Mouse (Mus musculus): Measurements from ENCODE around the gene 5730455P16Rik. TPM values are rescaled to one million over a fixed set of nuclear protein-coding genes. Genes with fewer than 3 reads are reported as not detected.

5730455P16Rik gene
- total and polyA plus RNA-seq, 3 experiments = 12.7 to 19.7 (median 15.0) TPM

DNA sequence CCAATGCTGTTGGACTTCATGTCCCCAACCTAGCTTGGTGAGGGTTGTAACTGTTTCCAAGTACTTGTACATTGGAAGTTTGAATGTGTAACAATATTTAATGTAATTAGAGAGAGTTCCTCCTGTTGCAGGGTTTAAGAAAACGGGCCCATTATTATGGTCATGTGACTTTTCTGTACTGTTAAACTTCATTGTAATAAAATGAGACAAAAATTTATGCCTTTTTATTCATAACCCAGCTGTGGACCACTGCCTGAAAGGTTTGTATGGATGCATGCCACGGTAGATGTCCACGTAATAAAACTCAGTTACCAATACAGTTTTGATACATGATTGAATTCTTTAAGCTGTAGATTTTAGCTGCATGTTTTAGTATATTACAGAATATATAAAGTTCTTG lies 18.1 kb upstream of the 5730455P16Rik start:
- no peak overlapping the region for H3K27ac ChIP-seq (ENCODE audit: insufficient read depth, low read depth)
- no peak overlapping the region for H3K9ac ChIP-seq (ENCODE audit: insufficient read depth, low read depth)
- H3K4me3 ChIP-seq (replicated peaks in 1 of 3; ENCODE audit: low read depth in 2 of 3, low read length in 2 of 3, poor library complexity in 1 of 3) = no peak overlapping the region
- no peak for TF ChIP-seq ETS1 (conservative IDR thresholded peaks at IDR 0.05; ENCODE audit: low read depth, low read length)
- TF ChIP-seq BHLHE40 (IDR thresholded peaks at IDR 0.05; ENCODE audit: low read depth, low read length) = no peak
- no peak for TF ChIP-seq NRF1 (IDR thresholded peaks at IDR 0.05; ENCODE audit: low read depth, low read length)
- TF ChIP-seq EP300 (IDR thresholded peaks at IDR 0.05; ENCODE audit: low read length) = no peak
- no peak for TF ChIP-seq JUN (IDR thresholded peaks at IDR 0.05; ENCODE audit: insufficient read depth, low read depth, low read length)
- no peak for TF ChIP-seq IRF4 (IDR thresholded peaks at IDR 0.05; ENCODE audit: low read depth, low read length)
- TF ChIP-seq MEF2A (IDR thresholded peaks at IDR 0.05; ENCODE audit: borderline replicate concordance, low read depth, low read length) = no peak
- TF ChIP-seq CHD2 (IDR thresholded peaks at IDR 0.05; ENCODE audit: low read length) = no peak
- dilution Hi-C loops (cut with MboI; ENCODE audit: extremely low pct_ligation_motif_present, extremely low pct_unique_long_range_greater_than_20kb, low sequenced_read_pairs) (no loop called here), in situ Hi-C loops (cut with MboI; ENCODE audit: low pct_ligation_motif_present, low pct_unique_long_range_greater_than_20kb, low sequenced_read_pairs) (no loop called here)
- peaks cover 54% of the 10 kb centered on the region for H3K79me2 ChIP-seq (replicated peaks; ENCODE audit: control insufficient read depth, extremely low read depth, insufficient read depth, poor library complexity, severe bottlenecking)
- DNase-seq (ENCODE audit: extremely low read depth) = no peak
- no peaks in the 10 kb centered on the region for H3K27me3 ChIP-seq (replicated peaks)
- H3K4me1 ChIP-seq (ENCODE audit: control insufficient read depth in 1 of 2, insufficient read depth in 2 of 2) = peaks cover 0 to 11% of the 10 kb centered on the region in 2 experiments; a peak in 1 of 4 replicates
- H3K9me3 ChIP-seq (replicated peaks; ENCODE audit: low read length) = no peaks in the 10 kb centered on the region
- no peak overlapping the region for H3K4me2 ChIP-seq (ENCODE audit: insufficient read depth, low read depth, poor library complexity, severe bottlenecking)
- H3K36me3 ChIP-seq (replicated peaks in 1 of 2; ENCODE audit: control insufficient read depth in 1 of 2, insufficient read depth in 1 of 2, low read length in 1 of 2) = peaks cover 56 to 95% of the 10 kb centered on the region in 2 experiments

DNA sequence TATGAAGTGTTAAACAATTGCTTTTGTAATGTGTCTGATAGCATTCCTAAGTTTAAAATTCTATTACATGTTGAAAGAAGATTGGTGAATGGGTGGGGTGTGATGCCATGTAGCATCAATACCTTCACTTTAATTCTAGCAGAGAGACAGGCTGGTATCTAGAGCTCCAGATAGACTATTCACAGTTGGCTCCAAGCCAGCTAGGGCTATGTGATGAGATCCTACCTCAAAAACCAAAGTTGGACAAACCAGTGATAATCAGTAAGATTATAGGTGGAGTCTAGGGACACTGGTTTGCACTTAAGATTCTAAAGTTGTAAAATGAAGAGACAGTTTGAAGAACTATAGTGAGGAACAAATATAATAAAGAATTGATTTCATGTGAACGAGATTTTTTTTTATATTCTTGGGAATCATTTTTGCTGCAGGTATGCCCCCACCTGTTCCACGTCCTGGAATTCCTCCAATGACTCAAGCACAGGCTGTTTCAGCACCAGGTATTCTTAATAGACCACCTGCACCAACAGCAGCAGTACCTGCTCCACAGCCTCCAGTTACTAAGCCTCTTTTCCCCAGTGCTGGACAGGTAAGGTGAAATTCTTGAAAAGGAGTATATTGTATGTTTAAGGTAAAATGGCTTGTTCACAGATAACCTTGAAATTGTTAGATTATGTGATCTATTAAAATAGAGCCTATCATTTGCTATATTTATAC lies 13.7 kb upstream of the 5730455P16Rik start:
- no peaks in the 10 kb centered on the region for H3K9me3 ChIP-seq (replicated peaks; ENCODE audit: low read length)
- H3K27ac ChIP-seq (ENCODE audit: insufficient read depth, low read depth) = no peak overlapping the region
- no peak for DNase-seq (ENCODE audit: extremely low read depth)
- dilution Hi-C loops (cut with MboI; ENCODE audit: extremely low pct_ligation_motif_present, extremely low pct_unique_long_range_greater_than_20kb, low sequenced_read_pairs) (no loop called here), in situ Hi-C loops (cut with MboI; ENCODE audit: low pct_ligation_motif_present, low pct_unique_long_range_greater_than_20kb, low sequenced_read_pairs) (no loop called here)
- H3K4me1 ChIP-seq (ENCODE audit: control insufficient read depth in 1 of 2, insufficient read depth in 2 of 2) = peaks cover 3 to 21% of the 10 kb centered on the region in 2 experiments; a peak in 3 of 4 replicates
- H3K79me2 ChIP-seq (replicated peaks; ENCODE audit: control insufficient read depth, extremely low read depth, insufficient read depth, poor library complexity, severe bottlenecking) = peaks cover 66% of the 10 kb centered on the region
- TF ChIP-seq JUN (IDR thresholded peaks at IDR 0.05; ENCODE audit: insufficient read depth, low read depth, low read length) = no peak
- TF ChIP-seq ZMIZ1 (IDR thresholded peaks at IDR 0.05; ENCODE audit: low read depth, low read length) = no peak
- TF ChIP-seq POLR2AphosphoS2 (IDR thresholded peaks at IDR 0.05; ENCODE audit: low read depth, low read length) = no peak
- TF ChIP-seq USF1 (IDR thresholded peaks at IDR 0.05; ENCODE audit: low read depth, low read length) = no peak
- no peak for TF ChIP-seq SMC3 (IDR thresholded peaks at IDR 0.05; ENCODE audit: low read depth, low read length)
- no peak for TF ChIP-seq ZC3H11A (IDR thresholded peaks at IDR 0.05; ENCODE audit: low read depth, low read length)
- TF ChIP-seq MYC (IDR thresholded peaks at IDR 0.05; ENCODE audit: low read depth, low read length) = no peak
- no peak for TF ChIP-seq PAX5 (IDR thresholded peaks at IDR 0.05; ENCODE audit: low read length)
- no peak for TF ChIP-seq EP300 (IDR thresholded peaks at IDR 0.05; ENCODE audit: low read length)
- no peak for TF ChIP-seq IRF4 (IDR thresholded peaks at IDR 0.05; ENCODE audit: low read depth, low read length)
- TF ChIP-seq NRF1 (IDR thresholded peaks at IDR 0.05; ENCODE audit: low read depth, low read length) = no peak
- peaks cover 63 to 96% of the 10 kb centered on the region in 2 experiments for H3K36me3 ChIP-seq (replicated peaks in 1 of 2; ENCODE audit: control insufficient read depth in 1 of 2, insufficient read depth in 1 of 2, low read length in 1 of 2)
- H3K27me3 ChIP-seq (replicated peaks) = no peaks in the 10 kb centered on the region
- no peak overlapping the region for H3K9ac ChIP-seq (ENCODE audit: insufficient read depth, low read depth)
- H3K4me3 ChIP-seq (replicated peaks in 1 of 3; ENCODE audit: low read depth in 2 of 3, low read length in 2 of 3, poor library complexity in 1 of 3) = no peak overlapping the region
- H3K4me2 ChIP-seq (ENCODE audit: insufficient read depth, low read depth, poor library complexity, severe bottlenecking) = no peak overlapping the region

All from CH12.LX (cell line).